Mouse (Mus musculus): ENCODE results near the gene Chrng. TPM values are rescaled to one million over a fixed set of nuclear protein-coding genes. Genes with fewer than 3 reads are reported as not detected.
A peak's percentile ranks its signal among the peaks of the same experiment; 100 is the strongest.

Gene Chrng
- polyA plus RNA-seq, 1 experiment = 376 TPM

DNA sequence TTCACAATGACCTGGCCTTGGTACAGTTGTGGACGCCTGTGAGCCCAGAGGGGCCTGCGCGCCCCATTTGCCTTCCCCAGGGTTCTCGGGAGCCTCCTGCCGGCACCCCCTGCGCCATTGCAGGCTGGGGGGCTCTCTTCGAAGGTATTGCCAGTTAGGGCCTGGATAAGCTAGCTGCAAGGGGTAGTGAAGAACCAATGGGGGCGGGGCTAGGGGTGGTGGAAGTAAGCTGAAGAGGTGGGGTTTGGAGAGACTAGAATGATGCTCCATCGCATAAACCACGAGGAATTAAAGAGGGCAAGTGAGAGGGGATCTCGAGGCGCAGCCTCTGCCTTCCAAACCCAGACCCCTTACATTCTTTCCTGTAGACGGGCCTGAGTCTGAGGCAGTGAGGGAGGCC, 18.9 kb upstream of the Chrng start:
- Histone ChIP-seq H3K79me2 (ENCODE audit: control insufficient read depth, insufficient read depth) (no peaks in the 10 kb centered on the region), H3K4me2 (ENCODE audit: low read depth) (no peak overlapping the region), H3K36me3 (ENCODE audit: control insufficient read depth, insufficient read depth) (no peaks in the 10 kb centered on the region), H3K27me3 (ENCODE audit: control insufficient read depth, insufficient read depth, insufficient read length) (no peaks in the 10 kb centered on the region), H3K4me3 (no peak overlapping the region), H3ac (ENCODE audit: control insufficient read depth, insufficient read length) (no peak overlapping the region)
- no peak for TF ChIP-seq MYOG (IDR thresholded peaks at IDR 0.05; ENCODE audit: control insufficient read depth in 1 of 3, insufficient read depth in 1 of 3, insufficient read length in 2 of 3, low read depth in 2 of 3)

DNA sequence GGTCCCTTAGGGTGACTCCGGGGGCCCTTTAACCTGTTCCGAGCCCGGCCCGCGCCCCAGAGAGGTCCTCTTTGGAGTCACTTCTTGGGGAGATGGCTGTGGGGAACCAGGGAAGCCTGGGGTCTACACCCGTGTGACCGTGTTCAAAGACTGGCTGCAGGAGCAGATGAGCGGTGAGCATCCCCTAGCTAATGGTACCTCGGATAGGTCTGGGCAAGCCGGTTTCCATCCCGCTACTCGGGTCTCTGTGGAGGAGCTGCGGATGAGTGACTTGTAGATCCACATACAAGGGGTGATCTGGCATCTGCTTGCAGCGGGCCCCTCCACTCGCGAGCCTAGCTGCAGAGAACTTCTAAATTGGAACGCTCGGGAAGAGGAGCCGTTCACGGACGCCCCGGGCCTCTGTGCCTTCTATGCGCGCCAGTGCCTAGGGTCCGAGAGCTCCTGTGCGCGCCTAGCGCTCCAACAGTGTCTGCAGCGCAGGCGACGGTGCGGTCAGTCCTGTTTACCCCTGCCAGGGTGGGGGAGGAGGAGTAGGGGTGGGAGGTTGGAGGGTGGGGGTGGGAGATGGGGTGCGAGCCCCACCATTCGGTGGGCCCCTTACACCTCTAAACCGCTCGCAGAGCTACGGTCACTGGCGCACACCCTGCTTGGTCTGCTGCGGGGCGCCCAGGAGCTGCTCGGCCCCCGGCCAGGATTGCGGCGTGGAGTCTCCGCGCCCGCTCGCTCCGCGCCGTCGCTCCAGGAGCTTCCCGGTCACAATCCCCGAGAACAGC, 18.0 kb upstream of the Chrng start:
- no peak overlapping the region for H3ac ChIP-seq (ENCODE audit: control insufficient read depth, insufficient read length)
- peaks cover 7% of the 10 kb centered on the region for H3K79me2 ChIP-seq (ENCODE audit: control insufficient read depth, insufficient read depth)
- H3K36me3 ChIP-seq (ENCODE audit: control insufficient read depth, insufficient read depth) = no peaks in the 10 kb centered on the region
- no peaks in the 10 kb centered on the region for H3K27me3 ChIP-seq (ENCODE audit: control insufficient read depth, insufficient read depth, insufficient read length)
- H3K4me2 ChIP-seq (ENCODE audit: low read depth) = peak overlapping the region; percentile 80
- H3K4me3 ChIP-seq = peak overlapping the region; percentile 12
- TF ChIP-seq USF1 (IDR thresholded peaks at IDR 0.05; ENCODE audit: low read depth) = no peak
- no peak for TF ChIP-seq MYOD1 (IDR thresholded peaks at IDR 0.05; ENCODE audit: control insufficient read depth in 1 of 3, insufficient read length in 2 of 3, low read depth in 2 of 3)
- TF ChIP-seq SRF (IDR thresholded peaks at IDR 0.05; ENCODE audit: control insufficient read depth, insufficient read length, low read depth) = no peak
- no peak for TF ChIP-seq CEBPB (IDR thresholded peaks at IDR 0.05; ENCODE audit: insufficient read depth, poor library complexity, severe bottlenecking)
- no peak for TF ChIP-seq E2F4 (IDR thresholded peaks at IDR 0.05; ENCODE audit: insufficient read depth)
- TF ChIP-seq MAX (IDR thresholded peaks at IDR 0.05; ENCODE audit: low read depth) = no peak
- no peak for TF ChIP-seq REST (IDR thresholded peaks at IDR 0.05; ENCODE audit: insufficient read depth, insufficient read length)
- no peak for TF ChIP-seq POLR2AphosphoS2 (IDR thresholded peaks at IDR 0.05; ENCODE audit: insufficient read length, low read depth)
- no peak for TF ChIP-seq POLR2A (IDR thresholded peaks at IDR 0.05; ENCODE audit: insufficient read length, low read depth)
- no peak for TF ChIP-seq TCF3 (IDR thresholded peaks at IDR 0.05; ENCODE audit: insufficient read length, low read depth)
- TF ChIP-seq TCF12 (IDR thresholded peaks at IDR 0.05; ENCODE audit: insufficient read depth, poor library complexity, severe bottlenecking) = no peak
- TF ChIP-seq MYOG (IDR thresholded peaks at IDR 0.05; ENCODE audit: control insufficient read depth in 1 of 3, insufficient read depth in 1 of 3, insufficient read length in 2 of 3, low read depth in 2 of 3) = no peak

- Histone ChIP-seq H3K4me2 (ENCODE audit: low read depth) (peak overlapping the region; percentile 80), H3K27me3 (ENCODE audit: control insufficient read depth, insufficient read depth, insufficient read length) (no peaks in the 10 kb centered on the region), H3K4me3 (peak overlapping the region; percentile 12), H3ac (ENCODE audit: control insufficient read depth, insufficient read length) (no peak overlapping the region), H3K79me2 (ENCODE audit: control insufficient read depth, insufficient read depth) (peaks cover 13% of the 10 kb centered on the region), H3K36me3 (ENCODE audit: control insufficient read depth, insufficient read depth) (no peaks in the 10 kb centered on the region)
- TF ChIP-seq MYOD1 (IDR thresholded peaks at IDR 0.05; ENCODE audit: control insufficient read depth in 1 of 3, insufficient read length in 2 of 3, low read depth in 2 of 3) = no peak
Observed at GRCm38 (mm10) chr1:87187037-87187355, 17.5 kb upstream of the Chrng start.

DNA sequence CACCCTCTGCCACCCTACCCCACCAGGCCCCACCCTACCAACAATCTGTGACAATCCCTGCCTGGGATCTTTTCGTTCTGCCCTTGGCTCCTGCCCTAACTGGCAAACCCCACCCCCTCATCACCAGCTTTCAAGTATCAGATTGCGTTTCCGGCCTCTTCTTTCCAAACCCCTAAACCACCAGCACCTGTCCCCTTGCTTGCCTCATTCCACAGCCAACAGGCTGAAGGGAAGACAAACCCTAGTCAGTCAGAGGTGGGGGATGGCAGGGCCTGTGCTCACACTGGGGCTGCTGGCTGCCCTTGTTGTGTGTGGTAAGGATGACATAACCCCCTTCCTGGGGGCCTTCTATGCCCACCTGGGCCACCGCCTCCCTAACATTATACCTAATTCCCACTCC, 14.0 kb upstream of the Chrng start, which contains the start of gene Chrnd:
Gene Chrnd, plus strand, starts transcription at position 179 of the 400 bp plus-strand sequence.
- peaks cover 23% of the 10 kb centered on the region for H3K79me2 ChIP-seq (ENCODE audit: control insufficient read depth, insufficient read depth)
- peak within 1 kb of the TSS; percentile 91 for H3K4me3 ChIP-seq
- TF ChIP-seq CEBPB (IDR thresholded peaks at IDR 0.05; ENCODE audit: insufficient read depth, poor library complexity, severe bottlenecking) (peak; percentile 67; the same call in 1 of the 2 replicates), SRF (IDR thresholded peaks at IDR 0.05; ENCODE audit: control insufficient read depth, insufficient read length, low read depth) (peak; percentile 35), MYOD1 (IDR thresholded peaks at IDR 0.05; ENCODE audit: control insufficient read depth in 1 of 3, insufficient read length in 2 of 3, low read depth in 2 of 3) (peak; percentile 73 to 95 (median 89)), USF1 (IDR thresholded peaks at IDR 0.05; ENCODE audit: low read depth) (no peak), TCF3 (IDR thresholded peaks at IDR 0.05; ENCODE audit: insufficient read length, low read depth) (peak; percentile 49), MYOG (IDR thresholded peaks at IDR 0.05; ENCODE audit: control insufficient read depth in 1 of 3, insufficient read depth in 1 of 3, insufficient read length in 2 of 3, low read depth in 2 of 3) (peak; percentile 79 to 94 (median 84)), E2F4 (IDR thresholded peaks at IDR 0.05; ENCODE audit: insufficient read depth) (no peak), REST (IDR thresholded peaks at IDR 0.05; ENCODE audit: insufficient read depth, insufficient read length) (no peak), MAX (IDR thresholded peaks at IDR 0.05; ENCODE audit: low read depth) (no peak), TCF12 (IDR thresholded peaks at IDR 0.05; ENCODE audit: insufficient read depth, poor library complexity, severe bottlenecking) (peak; percentile 87), POLR2AphosphoS2 (IDR thresholded peaks at IDR 0.05; ENCODE audit: insufficient read length, low read depth) (peak; percentile 83), POLR2A (IDR thresholded peaks at IDR 0.05; ENCODE audit: insufficient read length, low read depth) (peak; percentile 94)
- H3K36me3 ChIP-seq (ENCODE audit: control insufficient read depth, insufficient read depth) = peaks cover 20% of the 10 kb centered on the region
- H3ac ChIP-seq (ENCODE audit: control insufficient read depth, insufficient read length) = peak within 1 kb of the TSS; percentile 28
- peak within 1 kb of the TSS; percentile 92 for H3K4me2 ChIP-seq (ENCODE audit: low read depth)
- H3K27me3 ChIP-seq (ENCODE audit: control insufficient read depth, insufficient read depth, insufficient read length) = no peaks in the 10 kb centered on the region

DNA sequence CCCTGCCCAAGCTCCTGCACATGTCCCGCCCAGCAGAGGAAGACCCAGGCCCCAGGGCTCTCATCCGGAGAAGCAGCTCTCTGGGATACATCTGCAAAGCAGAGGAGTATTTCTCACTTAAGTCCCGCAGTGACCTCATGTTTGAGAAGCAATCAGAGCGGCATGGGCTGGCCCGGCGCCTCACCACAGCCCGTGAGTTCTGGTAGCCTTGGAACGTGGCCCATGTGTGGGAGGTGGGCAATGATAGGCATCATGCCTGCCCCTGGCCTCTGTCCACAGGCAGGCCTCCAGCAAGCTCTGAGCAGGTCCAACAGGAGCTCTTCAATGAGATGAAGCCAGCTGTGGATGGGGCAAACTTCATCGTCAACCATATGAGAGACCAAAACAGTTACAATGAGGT, 7.2 kb upstream of the Chrng start:
- no peak overlapping the region for H3ac ChIP-seq (ENCODE audit: control insufficient read depth, insufficient read length)
- H3K4me2 ChIP-seq (ENCODE audit: low read depth) = peak overlapping the region; percentile 53
- TF ChIP-seq TCF12 (IDR thresholded peaks at IDR 0.05; ENCODE audit: insufficient read depth, poor library complexity, severe bottlenecking) = no peak
- no peak for TF ChIP-seq POLR2AphosphoS2 (IDR thresholded peaks at IDR 0.05; ENCODE audit: insufficient read length, low read depth)
- TF ChIP-seq POLR2A (IDR thresholded peaks at IDR 0.05; ENCODE audit: insufficient read length, low read depth) = peak; percentile 20
- TF ChIP-seq MYOG (IDR thresholded peaks at IDR 0.05; ENCODE audit: control insufficient read depth in 1 of 3, insufficient read depth in 1 of 3, insufficient read length in 2 of 3, low read depth in 2 of 3) = peak in 1 of 3 experiments; percentile 32
- TF ChIP-seq MYOD1 (IDR thresholded peaks at IDR 0.05; ENCODE audit: control insufficient read depth in 1 of 3, insufficient read length in 2 of 3, low read depth in 2 of 3) = peak in 1 of 3 experiments; percentile 31
- no peak overlapping the region for H3K4me3 ChIP-seq
- H3K27me3 ChIP-seq (ENCODE audit: control insufficient read depth, insufficient read depth, insufficient read length) = no peaks in the 10 kb centered on the region
- peaks cover 38% of the 10 kb centered on the region for H3K36me3 ChIP-seq (ENCODE audit: control insufficient read depth, insufficient read depth)
- H3K79me2 ChIP-seq (ENCODE audit: control insufficient read depth, insufficient read depth) = peaks cover 9% of the 10 kb centered on the region
